Mouse (Mus musculus) bone marrow macrophage, adult 2 months (primary cell): ENCODE data around the gene Lta.

ENCODE experiments used
- CTCF ChIP-seq: IDR thresholded peaks from 2 replicates; pipeline ENCODE4 v1.5.1; 2012; ENCODE audit warnings: low read depth, mild to moderate bottlenecking, low read length, moderate library complexity
- POLR2A ChIP-seq: IDR thresholded peaks from 2 replicates; pipeline ENCODE4 v1.6.1; 2012; ENCODE audit warnings: mild to moderate bottlenecking, low read depth, low read length, borderline replicate concordance

DNA sequence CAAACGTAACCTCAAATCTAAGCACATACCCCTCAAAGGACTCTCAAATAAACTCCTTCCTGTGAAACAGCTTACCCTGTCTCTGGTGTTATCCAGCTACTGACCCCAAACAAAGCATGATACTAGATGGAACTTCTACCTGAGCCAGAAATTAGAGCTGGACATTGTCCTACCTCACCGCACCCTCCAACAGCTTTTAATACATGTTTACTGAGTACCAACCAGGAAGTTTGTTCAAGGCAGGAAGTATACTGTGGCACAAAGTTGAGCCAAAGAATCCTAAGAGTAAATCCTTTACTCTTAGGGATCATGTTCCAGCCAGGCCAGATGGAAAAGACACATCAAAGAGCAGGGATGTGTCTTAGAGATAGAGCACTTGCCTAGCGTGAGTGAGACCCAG is 5.4 kb upstream of the Lta start:
- no peak for TF ChIP-seq CTCF
- TF ChIP-seq POLR2A: no peak
